Mouse (Mus musculus): ENCODE data around the gene Ttll11. TPM values are rescaled to one million over a fixed set of nuclear protein-coding genes. Genes with fewer than 3 reads are reported as not detected.

The Ttll11 gene
- total RNA-seq, 1 experiment, result 0.31 TPM

GRCm38 (mm10) chr2:35894512-35894911 is 85.2 kb downstream of the Ttll11 start:
- Histone ChIP-seq H3K36me3 (ENCODE audit: control insufficient read depth, insufficient read depth, low read length, poor library complexity, severe bottlenecking) (no peaks in the 10 kb centered on the region), H3K9ac (ENCODE audit: insufficient read depth, low read depth, low read length, poor library complexity, severe bottlenecking) (no peak overlapping the region), H3K27ac (ENCODE audit: insufficient read depth, low read depth, low read length, poor library complexity, severe bottlenecking) (no peak overlapping the region), H3K9me3 (ENCODE audit: control insufficient read depth, insufficient read depth, low read depth, low read length) (no peaks in the 10 kb centered on the region), H3K4me1 (ENCODE audit: control insufficient read depth in 2 of 2, insufficient read depth in 2 of 2, low read length in 2 of 2, poor library complexity in 1 of 2) (no peaks in the 10 kb centered on the region), H3K4me3 (ENCODE audit: insufficient read depth in 1 of 2, low read depth in 1 of 2, low read length in 2 of 2, poor library complexity in 1 of 2, severe bottlenecking in 1 of 2) (no peak overlapping the region)
- in situ Hi-C loops (cut with MboI; ENCODE audit: low sequenced_read_pairs in 2 of 2, unreplicated experiment in 2 of 2), result no loop called here
- DNase-seq (ENCODE audit: low read depth, low spot score), result no peak
- no peak for TF ChIP-seq CHD2 (IDR thresholded peaks at IDR 0.05; ENCODE audit: low read depth, low read length)
- TF ChIP-seq ZC3H11A (IDR thresholded peaks at IDR 0.05; ENCODE audit: borderline replicate concordance, low read depth, low read length), result no peak
- no peak for TF ChIP-seq MAFK (IDR thresholded peaks at IDR 0.05; ENCODE audit: insufficient read depth, low read depth, low read length)
- no peak for TF ChIP-seq ZNF384 (IDR thresholded peaks at IDR 0.05; ENCODE audit: low read depth, low read length)
- TF ChIP-seq HCFC1 (IDR thresholded peaks at IDR 0.05; ENCODE audit: borderline replicate concordance, insufficient read depth, low read length), result no peak

DNA sequence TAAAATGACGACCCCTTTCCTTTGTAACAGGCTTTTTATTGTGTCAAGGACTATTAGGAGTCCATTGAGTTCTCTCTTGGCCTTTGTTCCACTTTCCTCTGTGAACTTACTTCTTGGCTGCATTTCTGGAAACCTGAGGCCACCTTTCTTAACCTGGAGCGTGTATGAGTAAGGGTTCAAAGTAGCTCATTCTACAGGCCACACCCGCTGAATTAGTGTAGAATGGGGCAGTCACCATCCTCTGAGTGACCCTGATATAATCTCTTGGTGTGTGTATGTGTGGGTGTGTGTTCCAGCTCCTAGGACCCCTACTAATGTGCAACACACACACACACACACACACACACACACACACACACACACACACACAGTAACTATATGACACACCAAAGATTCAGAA is 89.1 kb downstream of the Ttll11 start:
- H3K9me3 ChIP-seq (ENCODE audit: control insufficient read depth, insufficient read depth, low read depth, low read length), result no peaks in the 10 kb centered on the region
- no peak overlapping the region for H3K27ac ChIP-seq (ENCODE audit: insufficient read depth, low read depth, low read length, poor library complexity, severe bottlenecking)
- TF ChIP-seq CHD2 (IDR thresholded peaks at IDR 0.05; ENCODE audit: low read depth, low read length) (no peak), ZC3H11A (IDR thresholded peaks at IDR 0.05; ENCODE audit: borderline replicate concordance, low read depth, low read length) (no peak), ZNF384 (IDR thresholded peaks at IDR 0.05; ENCODE audit: low read depth, low read length) (no peak), MAFK (IDR thresholded peaks at IDR 0.05; ENCODE audit: insufficient read depth, low read depth, low read length) (no peak), HCFC1 (IDR thresholded peaks at IDR 0.05; ENCODE audit: borderline replicate concordance, insufficient read depth, low read length) (no peak)
- H3K4me1 ChIP-seq (ENCODE audit: control insufficient read depth in 2 of 2, insufficient read depth in 2 of 2, low read length in 2 of 2, poor library complexity in 1 of 2), result no peaks in the 10 kb centered on the region
- in situ Hi-C loops (cut with MboI; ENCODE audit: low sequenced_read_pairs in 2 of 2, unreplicated experiment in 2 of 2), result no loop called here
- H3K4me3 ChIP-seq (ENCODE audit: insufficient read depth in 1 of 2, low read depth in 1 of 2, low read length in 2 of 2, poor library complexity in 1 of 2, severe bottlenecking in 1 of 2), result no peak overlapping the region
- H3K36me3 ChIP-seq (ENCODE audit: control insufficient read depth, insufficient read depth, low read length, poor library complexity, severe bottlenecking), result no peaks in the 10 kb centered on the region
- no peak overlapping the region for H3K9ac ChIP-seq (ENCODE audit: insufficient read depth, low read depth, low read length, poor library complexity, severe bottlenecking)
- no peak for DNase-seq (ENCODE audit: low read depth, low spot score)

GRCm38 (mm10) chr2:35889776-35890175 is 89.9 kb downstream of the Ttll11 start:
- no peaks in the 10 kb centered on the region for H3K4me1 ChIP-seq (ENCODE audit: control insufficient read depth in 2 of 2, insufficient read depth in 2 of 2, low read length in 2 of 2, poor library complexity in 1 of 2)
- no peak overlapping the region for H3K4me3 ChIP-seq (ENCODE audit: insufficient read depth in 1 of 2, low read depth in 1 of 2, low read length in 2 of 2, poor library complexity in 1 of 2, severe bottlenecking in 1 of 2)
- no peak for DNase-seq (ENCODE audit: low read depth, low spot score)
- TF ChIP-seq MAFK (IDR thresholded peaks at IDR 0.05; ENCODE audit: insufficient read depth, low read depth, low read length), result no peak
- TF ChIP-seq HCFC1 (IDR thresholded peaks at IDR 0.05; ENCODE audit: borderline replicate concordance, insufficient read depth, low read length), result no peak
- no peak for TF ChIP-seq CHD2 (IDR thresholded peaks at IDR 0.05; ENCODE audit: low read depth, low read length)
- no peak for TF ChIP-seq ZNF384 (IDR thresholded peaks at IDR 0.05; ENCODE audit: low read depth, low read length)
- no peak for TF ChIP-seq ZC3H11A (IDR thresholded peaks at IDR 0.05; ENCODE audit: borderline replicate concordance, low read depth, low read length)
- in situ Hi-C loops (cut with MboI; ENCODE audit: low sequenced_read_pairs in 2 of 2, unreplicated experiment in 2 of 2), result no loop called here
- H3K36me3 ChIP-seq (ENCODE audit: control insufficient read depth, insufficient read depth, low read length, poor library complexity, severe bottlenecking), result no peaks in the 10 kb centered on the region
- H3K9ac ChIP-seq (ENCODE audit: insufficient read depth, low read depth, low read length, poor library complexity, severe bottlenecking), result no peak overlapping the region
- H3K27ac ChIP-seq (ENCODE audit: insufficient read depth, low read depth, low read length, poor library complexity, severe bottlenecking), result no peak overlapping the region
- no peaks in the 10 kb centered on the region for H3K9me3 ChIP-seq (ENCODE audit: control insufficient read depth, insufficient read depth, low read depth, low read length)

DNA sequence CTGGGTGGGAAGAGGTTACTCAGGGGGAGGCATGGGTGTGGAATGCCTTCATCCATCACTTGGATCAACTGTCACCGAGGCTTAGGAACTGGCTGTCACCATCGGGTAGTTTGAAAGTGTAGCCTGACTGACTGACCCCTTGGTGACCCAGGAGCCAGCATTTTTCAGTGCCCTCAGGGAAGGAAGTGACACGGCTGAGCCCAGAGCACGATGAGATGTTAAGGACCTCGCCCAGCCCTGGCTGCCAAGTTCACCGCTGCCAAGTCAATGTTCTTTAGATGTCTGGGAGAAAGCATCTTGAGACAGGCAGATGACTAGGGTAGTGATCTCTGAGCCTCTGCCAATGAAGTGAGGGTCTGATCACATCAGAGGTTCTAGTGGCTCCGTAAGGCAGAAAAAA is 95.4 kb downstream of the Ttll11 start:
- TF ChIP-seq ZC3H11A (IDR thresholded peaks at IDR 0.05; ENCODE audit: borderline replicate concordance, low read depth, low read length) (no peak), HCFC1 (IDR thresholded peaks at IDR 0.05; ENCODE audit: borderline replicate concordance, insufficient read depth, low read length) (no peak), ZNF384 (IDR thresholded peaks at IDR 0.05; ENCODE audit: low read depth, low read length) (no peak), MAFK (IDR thresholded peaks at IDR 0.05; ENCODE audit: insufficient read depth, low read depth, low read length) (no peak), CHD2 (IDR thresholded peaks at IDR 0.05; ENCODE audit: low read depth, low read length) (no peak)
- H3K36me3 ChIP-seq (ENCODE audit: control insufficient read depth, insufficient read depth, low read length, poor library complexity, severe bottlenecking), result no peaks in the 10 kb centered on the region
- no peak overlapping the region for H3K4me3 ChIP-seq (ENCODE audit: insufficient read depth in 1 of 2, low read depth in 1 of 2, low read length in 2 of 2, poor library complexity in 1 of 2, severe bottlenecking in 1 of 2)
- in situ Hi-C loops (cut with MboI; ENCODE audit: low sequenced_read_pairs in 2 of 2, unreplicated experiment in 2 of 2), result no loop called here
- H3K9me3 ChIP-seq (ENCODE audit: control insufficient read depth, insufficient read depth, low read depth, low read length), result no peaks in the 10 kb centered on the region
- DNase-seq (ENCODE audit: low read depth, low spot score), result no peak
- no peak overlapping the region for H3K9ac ChIP-seq (ENCODE audit: insufficient read depth, low read depth, low read length, poor library complexity, severe bottlenecking)
- H3K4me1 ChIP-seq (ENCODE audit: control insufficient read depth in 2 of 2, insufficient read depth in 2 of 2, low read length in 2 of 2, poor library complexity in 1 of 2), result peaks cover 2 to 6% of the 10 kb centered on the region in 2 experiments; a peak in 2 of 4 replicates
- no peak overlapping the region for H3K27ac ChIP-seq (ENCODE audit: insufficient read depth, low read depth, low read length, poor library complexity, severe bottlenecking)
